Mouse (Mus musculus) kidney, postnatal 0 days (tissue): ENCODE data around the gene Ache. TPM values are rescaled to one million over a fixed set of nuclear protein-coding genes. Genes with fewer than 3 reads are reported as not detected.

Experiments
- ATAC-seq: fragments of 200-750 bp; cut with Nextera tagmentation; replicated peaks from 2 replicates; pipeline ENCODE4 v1.8.0; 2017; ENCODE audit warnings: low read depth, moderate number of reproducible peaks, moderate TSS enrichment, moderate library complexity; ENCODE audit not compliant: low FRiP score
- DNase-seq: peaks from one replicate; pipeline ENCODE4 v3.0.0-alpha.2; 2016; ENCODE audit warnings: low spot score
- H3K27ac ChIP-seq: fragments of 300-500 bp; sonication (generic); 2 replicates; pipeline ENCODE4 v1.5.1; 2014; ENCODE audit warnings: mild to moderate bottlenecking
- H3K27me3 ChIP-seq: fragments of 300-500 bp; sonication (generic); 2 replicates; pipeline ENCODE4 v1.6.1; 2014; ENCODE audit warnings: low read length, mixed read lengths; ENCODE audit not compliant: insufficient read depth
- H3K36me3 ChIP-seq: fragments of 300-500 bp; sonication (generic); 2 replicates; pipeline ENCODE4 v1.6.1; 2014; ENCODE audit warnings: low read length, mixed read lengths; ENCODE audit not compliant: insufficient read depth
- H3K4me1 ChIP-seq: fragments of 300-500 bp; sonication (generic); replicated peaks from 2 replicates; pipeline ENCODE4 v1.6.1; 2014; ENCODE audit warnings: antibody characterized with exemption, low read length, mixed read lengths; ENCODE audit not compliant: insufficient read depth
- H3K4me2 ChIP-seq: fragments of 300-500 bp; sonication (generic); 2 replicates; pipeline ENCODE4 v1.6.1; 2014; ENCODE audit warnings: mild to moderate bottlenecking, low read length, moderate library complexity, mixed read lengths
- H3K4me3 ChIP-seq: fragments of 300-500 bp; sonication (generic); replicated peaks from 2 replicates; pipeline ENCODE4 v1.5.1; 2014; ENCODE audit warnings: low read depth, low read length
- H3K9ac ChIP-seq: fragments of 300-500 bp; sonication (generic); 2 replicates; pipeline ENCODE4 v1.6.1; 2014; ENCODE audit warnings: low read depth, low read length
- H3K9me3 ChIP-seq: fragments of 300-500 bp; sonication (generic); replicated peaks from 2 replicates; pipeline ENCODE4 v1.6.1; 2016; ENCODE audit warnings: low read length, inconsistent platforms, mixed read lengths
- CTCF ChIP-seq: IDR thresholded peaks from 2 replicates; pipeline ENCODE4 v1.5.1; 2016; ENCODE audit warnings: antibody characterized with exemption, low read depth, mild to moderate bottlenecking, moderate library complexity
- WGBS: fragments of 180-500 bp; shearing (Covaris S2); extraction: QIAGEN DNeasy Blood & Tissue Kit; methylation state at CpG from one replicate; pipeline ENCODE4 v1.1.7; 2014; 5-methylcytosine and 5-hydroxymethylcytosine counted together
- microRNA-seq: library from miRNA; unstranded; fragments of <30 nt; microRNA quantifications from one replicate; pipeline ENCODE4, GENCODE M21; 2016
- polyA plus RNA-seq: library from polyadenylated mRNA; unstranded; fragments of >200 nt; fragmentation: Nextera tagmentation; extraction: Ambion mirVana; gene quantifications from 2 replicates; pipeline ENCODE4 v1.2.1, GENCODE M21; 2015

The Ache gene
- polyA plus RNA-seq, 1 experiment from 2014 or later: 6.5 TPM

GRCm38 (mm10) chr5:137338663-137339289 lies 51.5 kb downstream of the Ache start:
- peak overlapping the region; percentile 59 for H3K9ac ChIP-seq
- peak overlapping the region; percentile 34 for H3K4me3 ChIP-seq
- under 1% methylated on average over 11 of the region's 11 CpGs for WGBS
- no peaks in the 10 kb centered on the region for H3K36me3 ChIP-seq
- no peak for TF ChIP-seq CTCF
- H3K9me3 ChIP-seq: no peaks in the 10 kb centered on the region
- H3K27ac ChIP-seq: peak overlapping the region; percentile 91
- H3K27me3 ChIP-seq: no peaks in the 10 kb centered on the region
- peaks cover 10% of the 10 kb centered on the region for H3K4me1 ChIP-seq
- H3K4me2 ChIP-seq: peak overlapping the region; percentile 81
- DNase-seq (peak; percentile 72), ATAC-seq (peak; percentile 35)

GRCm38 (mm10) chr5:137339290-137339979 lies 52.1 kb downstream of the Ache start:
- H3K9ac ChIP-seq: peak overlapping the region; percentile 59
- no peaks in the 10 kb centered on the region for H3K27me3 ChIP-seq
- H3K27ac ChIP-seq: peak overlapping the region; percentile 91
- no peaks in the 10 kb centered on the region for H3K36me3 ChIP-seq
- H3K4me3 ChIP-seq: peak overlapping the region; percentile 34
- 9% methylated on average over 22 of the region's 22 CpGs for whole genome bisulfite sequencing
- ATAC-seq: peak; percentile 48
- no peaks in the 10 kb centered on the region for H3K9me3 ChIP-seq
- peak overlapping the region; percentile 81 for H3K4me2 ChIP-seq
- H3K4me1 ChIP-seq: peaks cover 10% of the 10 kb centered on the region
- TF ChIP-seq CTCF: no peak
- DNase-seq: peak; percentile 71

- peak overlapping the region; percentile 91 for H3K27ac ChIP-seq
- no peaks in the 10 kb centered on the region for H3K9me3 ChIP-seq
- peaks cover 10% of the 10 kb centered on the region for H3K4me1 ChIP-seq
- H3K27me3 ChIP-seq: no peaks in the 10 kb centered on the region
- no peak for ATAC-seq
- no peak for DNase-seq
- no peak overlapping the region for H3K4me3 ChIP-seq
- H3K4me2 ChIP-seq: no peak overlapping the region
- H3K9ac ChIP-seq: no peak overlapping the region
- no peak for TF ChIP-seq CTCF
- WGBS: 66% methylated on average over 6 of the region's 6 CpGs
- H3K36me3 ChIP-seq: no peaks in the 10 kb centered on the region
Observed at GRCm38 (mm10) chr5:137340222-137340621, 52.9 kb downstream of the Ache start.

- H3K36me3 ChIP-seq: no peaks in the 10 kb centered on the region
- WGBS: 45% methylated on average over 7 of the region's 7 CpGs
- no peak overlapping the region for H3K4me2 ChIP-seq
- no peaks in the 10 kb centered on the region for H3K9me3 ChIP-seq
- no peak for ATAC-seq
- no peak for TF ChIP-seq CTCF
- no peak for DNase-seq
- H3K4me1 ChIP-seq: peaks cover 17% of the 10 kb centered on the region
- H3K27me3 ChIP-seq: no peaks in the 10 kb centered on the region
- no peak overlapping the region for H3K9ac ChIP-seq
- H3K27ac ChIP-seq: no peak overlapping the region
- no peak overlapping the region for H3K4me3 ChIP-seq
Observed at GRCm38 (mm10) chr5:137342407-137343012, 55.2 kb downstream of the Ache start.

- Histone ChIP-seq H3K9ac (no peak overlapping the region), H3K27ac (no peak overlapping the region), H3K4me1 (peaks cover 20% of the 10 kb centered on the region), H3K4me3 (no peak overlapping the region), H3K9me3 (no peaks in the 10 kb centered on the region), H3K36me3 (no peaks in the 10 kb centered on the region), H3K4me2 (no peak overlapping the region), H3K27me3 (no peaks in the 10 kb centered on the region)
- WGBS: 97% methylated on average over 5 of the region's 5 CpGs
- ATAC-seq: no peak
- no peak for DNase-seq
- TF ChIP-seq CTCF: no peak
Observed at GRCm38 (mm10) chr5:137343412-137343811, 56.1 kb downstream of the Ache start.

- Histone ChIP-seq H3K9ac (no peak overlapping the region), H3K4me3 (no peak overlapping the region), H3K27me3 (no peaks in the 10 kb centered on the region), H3K4me2 (no peak overlapping the region), H3K36me3 (no peaks in the 10 kb centered on the region), H3K9me3 (no peaks in the 10 kb centered on the region), H3K27ac (no peak overlapping the region), H3K4me1 (peaks cover 24% of the 10 kb centered on the region)
- TF ChIP-seq CTCF: peak; percentile 26; the same call in 1 of the 2 replicates
- ATAC-seq (no peak), DNase-seq (no peak)
Observed at GRCm38 (mm10) chr5:137343869-137344268, 56.5 kb downstream of the Ache start.

Small RNA genes lying within 50 kb of the gene (microRNA-seq; reads per million reads assigned to microRNA genes)
- 0.60 reads per million for gene Mir7036
- not detected for gene Mir8116

Other genes starting within 250 kb of the Ache start
- 160 and 172 TPM in 2 replicates for gene Ap1s1, start 241.4 kb upstream of the Ache start, polyA plus RNA-seq
- gene Serpine1, start 215.3 kb upstream of the Ache start, polyA plus RNA-seq: 0.05 and 0.13 TPM in 2 replicates
- 7.9 and 9.2 TPM in 2 replicates for gene Trim56, start 171.3 kb upstream of the Ache start, polyA plus RNA-seq
- 0.24 TPM in 2 replicates for gene Muc3, start 138.2 kb upstream of the Ache start, polyA plus RNA-seq
- gene Muc3a, start 75.1 kb upstream of the Ache start, polyA plus RNA-seq: 0.09 and 0.13 TPM in 2 replicates
- gene Ufsp1, start 7.1 kb downstream of the Ache start, polyA plus RNA-seq: 11.4 and 12.8 TPM in 2 replicates
- gene Srrt, start 20.2 kb downstream of the Ache start, polyA plus RNA-seq: 68.0 and 77.7 TPM in 2 replicates
- gene Trip6, start 26.9 kb downstream of the Ache start, polyA plus RNA-seq: 74.8 and 75.6 TPM in 2 replicates
- 11.8 and 12.0 TPM in 2 replicates for gene Slc12a9, start 46.1 kb downstream of the Ache start, polyA plus RNA-seq
- 38.1 and 40.5 TPM in 2 replicates for gene Ephb4, start 62.6 kb downstream of the Ache start, polyA plus RNA-seq
- 0.16 and 0.23 TPM in 2 replicates for gene Zan, start 189.5 kb downstream of the Ache start, polyA plus RNA-seq
- gene Pop7, start 215.0 kb downstream of the Ache start, polyA plus RNA-seq: 55.1 and 55.6 TPM in 2 replicates
- 9.3 and 10.3 TPM in 2 replicates for gene Gigyf1, start 231.0 kb downstream of the Ache start, polyA plus RNA-seq
- gene Epo, start 245.7 kb downstream of the Ache start, polyA plus RNA-seq: 0.20 TPM in 1 of 2 replicates, not detected in the other
- gene Gnb2, start 246.0 kb downstream of the Ache start, polyA plus RNA-seq: 463 and 480 TPM in 2 replicates